Mouse (Mus musculus) cerebellum, adult 8-10 months (tissue): ENCODE measurements around the gene Gm28434.

Experiments used
- DNase-seq: peaks from one replicate; pipeline ENCODE4 v3.0.0; 2022

The Gm28434 gene

DNA sequence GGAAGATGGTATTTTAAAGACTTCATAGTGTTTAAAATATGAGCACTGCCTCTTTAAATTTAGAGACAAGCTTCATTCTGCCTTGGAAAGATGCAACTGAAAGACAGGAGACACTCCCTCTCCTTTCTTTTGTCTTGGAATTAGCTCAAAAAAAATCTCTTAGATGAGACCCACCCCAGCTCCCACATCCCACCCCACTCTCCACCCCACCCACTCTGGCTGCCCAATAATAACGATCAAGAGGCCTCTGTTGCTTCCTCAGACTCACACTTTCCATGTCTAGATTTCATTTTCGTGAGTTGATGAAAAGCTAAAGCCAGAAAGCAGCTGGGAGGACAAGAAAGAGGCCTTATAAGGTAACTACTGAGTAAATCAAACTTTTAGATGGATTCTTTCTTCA is at the start of gene Gm28434, which contains the start of gene 2310003L06Rik:
TSS of gene Gm28434 (plus strand) at position 317 of the 400 bp plus-strand sequence.
TSS of gene 2310003L06Rik (plus strand) at position 259 of the 400 bp plus-strand sequence.
- DNase-seq, result no peak

DNA sequence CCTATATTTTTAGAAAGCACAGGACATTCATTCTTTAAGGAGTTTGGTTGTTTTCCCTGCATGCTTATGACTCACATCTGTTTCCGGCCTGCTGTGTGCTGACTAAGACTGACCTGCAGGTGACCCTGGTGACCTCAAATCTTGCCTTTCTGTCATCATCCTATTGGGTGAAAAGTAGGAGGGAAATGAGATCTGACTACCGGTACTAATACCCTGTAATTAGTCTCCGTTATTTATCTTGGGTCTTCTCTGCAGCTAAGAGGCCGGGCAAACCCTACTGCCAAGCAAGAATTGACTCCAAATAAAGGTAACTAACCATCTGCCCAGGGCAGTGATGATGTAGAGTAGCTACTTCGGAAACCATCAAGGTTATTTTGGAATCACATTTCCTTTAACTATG is 43.9 kb upstream of the Gm28434 start, which contains the start of gene Csn3:
TSS of gene Csn3 (plus strand) at position 208 of the 400 bp plus-strand sequence.
- DNase-seq, result no peak

DNA sequence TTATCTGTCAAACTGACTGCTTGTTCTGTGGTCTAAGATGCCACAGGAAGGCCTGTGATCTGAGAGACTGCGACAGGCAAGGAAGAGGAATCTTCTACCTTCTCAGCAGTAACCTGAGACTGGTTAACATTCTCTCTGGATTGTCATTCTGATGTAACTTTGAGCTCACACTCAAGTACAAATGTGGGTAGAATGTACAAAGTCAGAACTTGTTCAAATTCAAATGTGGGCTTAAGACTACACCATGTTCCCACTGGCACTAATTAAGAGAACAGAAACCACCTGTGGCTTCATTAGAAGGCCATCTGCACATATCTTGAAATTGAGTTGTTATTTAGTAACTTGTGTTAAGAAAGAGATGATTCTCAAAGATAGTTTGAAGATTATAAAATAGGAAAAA is 37.7 kb upstream of the Gm28434 start:
- DNase-seq, result no peak

DNA sequence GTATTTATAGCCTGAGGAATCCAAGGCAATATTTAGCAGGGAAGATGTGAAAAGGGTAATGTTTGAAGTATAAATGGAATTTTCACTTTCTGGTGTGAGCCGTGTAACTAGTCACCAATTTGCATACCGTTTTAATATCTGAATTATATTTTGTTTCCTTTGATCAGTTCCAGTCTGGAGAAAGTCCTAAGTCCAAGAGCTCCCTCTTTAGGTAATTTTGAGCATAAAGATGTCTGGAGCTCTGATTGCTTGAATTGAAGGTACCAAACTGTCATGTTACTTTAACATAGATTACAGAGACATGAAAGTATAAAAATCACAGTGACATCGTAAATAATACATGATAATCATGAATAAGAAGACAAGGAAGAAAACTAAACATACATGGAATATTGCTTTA is 28.6 kb upstream of the Gm28434 start:
- no peak for DNase-seq

DNA sequence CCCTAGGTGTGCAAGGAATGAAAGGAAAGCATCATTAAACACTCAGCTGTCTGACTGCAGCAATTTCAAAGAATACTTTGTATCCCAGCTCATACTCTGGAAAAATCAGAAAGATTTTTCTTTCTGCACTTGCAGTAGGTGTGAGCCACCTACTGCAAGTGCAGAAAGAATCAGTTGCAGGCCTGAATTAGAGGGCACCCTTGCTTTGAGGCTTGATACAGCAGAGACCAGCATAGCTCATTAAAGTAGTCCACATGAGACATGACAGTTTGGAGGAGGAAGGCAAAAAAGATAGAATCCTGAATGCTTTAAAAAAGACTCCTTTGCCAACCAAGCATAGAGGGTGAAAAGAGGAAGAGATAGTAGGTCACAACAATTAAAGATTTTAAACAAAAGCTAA is 26.8 kb upstream of the Gm28434 start:
- no peak for DNase-seq

DNA sequence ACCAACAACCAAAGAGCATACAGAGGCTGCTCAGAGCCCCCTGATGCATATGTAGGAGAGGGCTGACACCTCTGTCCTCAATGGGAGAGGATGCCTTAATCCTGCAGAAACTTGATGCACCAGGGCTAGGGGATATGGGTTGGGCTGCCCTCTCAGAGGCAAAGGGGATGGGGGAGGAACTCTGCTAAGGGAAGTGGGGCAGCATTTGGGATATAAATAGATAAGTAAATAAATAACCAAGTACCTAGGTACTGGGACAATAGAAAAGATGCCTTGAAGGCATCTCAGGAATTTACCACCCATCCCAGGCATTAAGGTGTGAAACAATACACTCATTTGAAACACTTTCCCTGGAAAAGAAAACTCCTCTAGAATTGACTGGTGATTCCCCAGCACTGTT is 17.5 kb upstream of the Gm28434 start:
- DNase-seq, result no peak

DNA sequence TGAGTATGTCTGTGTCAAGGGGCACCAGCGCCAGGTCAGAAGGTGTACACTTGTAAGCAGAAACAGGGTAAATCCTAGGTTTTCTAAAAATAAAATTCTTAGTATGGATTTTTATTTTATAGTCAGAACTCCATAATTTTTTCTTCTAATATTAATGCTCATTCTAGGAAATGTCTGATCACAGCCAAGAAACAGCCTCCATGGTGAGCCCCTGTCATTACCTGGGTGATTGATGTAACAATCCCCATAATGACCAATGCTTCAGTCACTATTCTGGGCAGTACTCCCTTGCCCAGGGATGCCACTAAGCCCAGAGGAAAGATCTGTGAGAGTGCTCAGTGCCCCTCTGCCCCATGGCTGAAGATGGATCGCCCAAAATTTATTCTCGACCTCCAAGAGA is 9.8 kb downstream of the Gm28434 start, which contains the start of gene Cabs1:
TSS of gene Cabs1 (plus strand) at position 301 of the 400 bp plus-strand sequence.
- no peak for DNase-seq

DNA sequence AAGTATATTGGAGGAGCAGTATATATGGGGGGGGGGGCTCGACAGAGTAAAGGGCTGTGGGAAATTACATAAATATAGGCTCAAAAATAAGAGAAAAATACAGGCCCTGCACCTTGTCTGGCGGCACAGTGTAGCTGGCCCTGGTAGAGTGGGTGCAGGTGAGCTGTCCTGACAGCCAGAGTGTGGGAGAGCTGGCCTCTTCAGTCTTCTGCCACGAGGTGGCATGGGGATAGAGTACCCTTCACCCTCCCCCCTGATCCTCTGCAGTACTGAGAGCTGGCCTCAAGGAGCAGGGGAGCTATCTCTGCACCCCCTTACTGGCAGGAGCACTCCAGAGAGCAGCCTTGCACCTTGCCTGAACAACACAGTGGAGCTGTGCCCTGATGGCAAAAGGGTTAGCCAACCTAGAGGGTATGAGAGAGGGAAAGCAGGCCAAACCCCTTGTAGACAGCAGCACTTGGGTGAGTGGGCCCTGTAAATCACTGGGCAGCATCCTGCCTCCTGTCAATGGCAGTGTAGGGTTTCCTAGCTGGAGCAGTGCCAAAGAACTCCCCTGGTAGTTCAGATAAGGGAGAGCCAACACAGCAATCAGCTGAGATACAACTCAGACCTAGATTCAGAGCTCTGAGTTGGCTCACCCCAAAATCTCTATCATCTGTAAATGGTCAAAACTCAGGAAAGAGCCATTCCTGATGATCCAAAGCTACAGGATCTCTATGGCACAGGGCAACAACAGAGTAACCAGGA is 13.3 kb downstream of the Gm28434 start:
- no peak for DNase-seq

DNA sequence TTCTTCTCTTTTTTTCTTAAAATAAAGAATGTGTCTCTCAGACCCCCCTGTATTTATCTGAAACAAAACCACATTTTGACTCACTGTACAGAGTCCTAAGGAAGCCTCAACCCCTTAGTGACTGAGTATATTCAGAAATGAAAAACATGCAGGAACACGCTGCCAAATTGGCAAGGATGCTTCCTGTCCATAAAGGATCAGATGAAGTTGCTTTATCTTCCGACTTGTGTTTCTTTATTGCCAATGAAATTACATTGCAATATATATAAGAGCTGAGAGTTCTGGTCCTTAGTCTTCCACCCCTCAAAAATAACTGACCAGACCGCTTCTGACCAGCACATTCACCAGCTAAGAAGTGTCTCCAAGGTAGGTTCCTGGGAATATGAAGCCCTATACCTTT is 32.9 kb downstream of the Gm28434 start, which contains the start of gene Smr3a:
TSS of gene Smr3a (plus strand) at position 301 of the 400 bp plus-strand sequence.
- no peak for DNase-seq

DNA sequence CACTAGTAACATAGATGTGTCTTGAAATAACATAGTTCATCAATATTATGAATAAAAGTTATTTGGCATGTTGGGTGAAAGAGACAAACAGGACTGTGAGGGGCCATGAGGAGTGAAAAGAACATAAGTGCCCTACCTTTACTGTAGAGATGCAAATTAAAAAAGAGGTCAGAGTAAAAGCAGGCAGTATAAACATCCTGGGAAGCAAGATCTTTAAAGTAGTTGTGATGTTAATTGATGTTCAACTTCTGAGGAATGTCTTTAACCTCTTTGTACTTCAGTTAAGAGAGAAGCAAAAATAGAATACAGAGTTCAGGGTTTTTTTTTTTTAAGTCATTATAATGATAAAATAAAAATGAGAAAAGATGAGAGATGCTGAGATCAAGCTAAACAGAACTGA is 35.9 kb downstream of the Gm28434 start:
- no peak for DNase-seq
